Mouse (Mus musculus): ENCODE data around the gene Cyp2j12. TPM values are rescaled to one million over a fixed set of nuclear protein-coding genes. Genes with fewer than 3 reads are reported as not detected.

Cyp2j12 gene
- polyA plus RNA-seq (2015; fragmentation: Nextera tagmentation; extraction: Ambion mirVana), result 0.16 and 0.23 TPM in 2 replicates

DNA sequence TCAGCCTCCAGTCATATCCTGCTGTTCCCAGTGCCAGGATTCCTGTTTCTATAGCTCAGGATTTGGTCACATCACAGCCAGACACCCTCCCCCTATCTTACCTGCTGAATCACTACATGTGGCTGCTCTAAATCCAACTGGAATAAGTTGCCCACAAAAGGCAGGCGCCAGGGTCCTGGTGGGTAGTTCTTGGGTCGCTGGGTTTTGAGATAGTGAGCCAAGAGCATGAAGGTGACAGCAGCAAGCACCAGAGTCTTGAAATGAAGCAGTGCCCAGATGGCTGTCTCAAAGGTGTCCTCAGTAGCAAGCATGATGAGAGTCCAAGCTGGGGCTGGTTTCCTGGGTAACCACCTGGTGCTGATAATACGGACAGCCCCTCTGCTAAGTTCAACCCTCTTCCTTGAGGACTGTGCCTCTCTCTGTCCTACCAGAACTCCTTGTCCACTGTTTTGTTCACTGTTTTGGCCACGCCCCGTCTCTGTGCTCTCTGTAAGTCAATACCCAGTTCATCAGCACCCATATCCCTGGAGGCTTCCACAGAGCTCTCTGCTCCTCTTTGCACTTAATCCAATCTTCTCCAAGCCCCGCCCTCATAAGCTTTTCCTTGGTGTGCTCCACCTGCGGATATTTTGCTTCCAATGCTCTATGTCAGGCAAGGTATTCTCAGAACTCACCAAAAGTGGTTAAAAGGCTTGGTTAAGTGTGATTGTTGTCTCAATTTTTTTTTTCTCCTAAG is at the start of gene Cyp2j12:
Cyp2j12 (minus strand) TSS at position 421 of the 736 bp plus-strand sequence.

DNA sequence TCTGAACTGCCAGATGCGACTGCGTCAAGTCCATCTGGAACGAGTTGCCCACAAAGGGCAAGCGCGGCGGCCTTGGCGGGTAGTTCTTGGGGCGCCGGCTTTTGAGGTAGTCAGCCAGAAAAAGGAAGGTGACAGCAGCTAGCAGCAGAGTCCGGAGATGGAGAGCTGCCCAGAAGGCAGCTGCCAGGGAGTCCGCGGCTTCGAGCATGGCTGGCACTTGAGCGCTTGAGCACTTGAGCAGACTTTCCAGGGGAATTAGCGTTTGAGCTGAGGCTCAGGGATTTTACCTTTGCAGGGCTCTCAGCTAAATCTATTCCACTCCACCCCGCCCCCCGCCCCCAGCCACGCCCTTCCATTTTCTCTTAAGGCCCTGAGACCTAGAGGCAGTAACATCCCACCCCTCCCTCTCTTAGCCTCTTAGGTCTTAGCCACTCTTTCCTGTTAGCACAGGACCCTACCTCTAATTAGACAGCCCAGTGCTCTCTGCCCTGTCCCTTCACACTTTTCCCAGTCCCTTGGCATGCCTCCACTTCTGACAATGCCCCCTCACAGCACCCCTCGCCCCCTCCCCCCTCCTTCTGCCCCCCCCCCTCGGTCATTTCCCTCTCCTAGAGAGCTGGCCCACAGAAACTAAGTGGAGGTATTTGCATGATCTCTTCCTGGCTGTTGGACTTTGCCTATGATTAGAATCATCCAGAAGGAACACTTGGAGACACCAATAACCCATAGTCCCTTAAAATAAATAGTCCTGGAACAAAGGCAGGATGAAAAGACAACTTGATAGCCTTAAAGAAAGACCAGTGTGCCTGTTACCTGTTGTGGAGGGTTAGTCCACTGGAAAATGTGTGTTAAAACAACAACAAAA is 63.5 kb downstream of the Cyp2j12 start, which contains the start of gene Cyp2j13:
Cyp2j13 (minus strand) TSS at position 286 of the 865 bp plus-strand sequence.

Other genes starting within 250 kb of the Cyp2j12 start
- 6.2 and 7.6 TPM in 2 replicates for gene Hook1, start 173.9 kb downstream of the Cyp2j12 start, polyA plus RNA-seq (2015; fragmentation: Nextera tagmentation; extraction: Ambion mirVana)
- gene Cyp2j13, start 63.6 kb downstream of the Cyp2j12 start, polyA plus RNA-seq (2015; fragmentation: Nextera tagmentation; extraction: Ambion mirVana), result not detected in 2 replicates
- 0.08 TPM in 1 of 2 replicates, not detected in the other for gene Cyp2j7, start 95.5 kb upstream of the Cyp2j12 start, polyA plus RNA-seq (2015; fragmentation: Nextera tagmentation; extraction: Ambion mirVana)
- 0.06 and 0.07 TPM in 2 replicates for gene Cyp2j11, start 207.5 kb upstream of the Cyp2j12 start, polyA plus RNA-seq (2015; fragmentation: Nextera tagmentation; extraction: Ambion mirVana)

All from adrenal gland, postnatal 0 days (tissue).